Mouse (Mus musculus) small intestine, adult 2 months (tissue): Measurements from ENCODE around the gene Prpf19.

Source experiments
- CTCF ChIP-seq: fragments of 200-500 bp; IDR thresholded peaks from 2 replicates; pipeline ENCODE4 v1.5.1; 2012; ENCODE audit warnings: low read depth, mild to moderate bottlenecking, control low read depth, inconsistent platforms, low read length, moderate library complexity, mixed read lengths; ENCODE audit not compliant: insufficient replicate concordance, insufficient read length; ENCODE audit errors: extremely low read depth
- POLR2A ChIP-seq: fragments of 200-500 bp; IDR thresholded peaks from 2 replicates; pipeline ENCODE4 v1.6.1; 2012; ENCODE audit warnings: low read depth, mild to moderate bottlenecking, control low read depth, inconsistent platforms, low read length, moderate library complexity

GRCm38 (mm10) chr19:10845454-10845853, 49.6 kb upstream of the Prpf19 start:
- TF ChIP-seq POLR2A: no peak
- no peak for TF ChIP-seq CTCF
